Mouse (Mus musculus) liver, postnatal 0 days (tissue): ENCODE data around the gene Rpl10a.
A peak's percentile ranks its signal among the peaks of the same experiment; 100 is the strongest.

Experiments
- CTCF ChIP-seq: sonication (generic); IDR thresholded peaks from 2 replicates; pipeline ENCODE4 v1.5.1; 2016; ENCODE audit warnings: antibody characterized with exemption, low read depth
- EP300 ChIP-seq: IDR thresholded peaks from 2 replicates; pipeline ENCODE4 v1.6.1; 2016; ENCODE audit warnings: antibody characterized with exemption, low read depth, mild to moderate bottlenecking

DNA sequence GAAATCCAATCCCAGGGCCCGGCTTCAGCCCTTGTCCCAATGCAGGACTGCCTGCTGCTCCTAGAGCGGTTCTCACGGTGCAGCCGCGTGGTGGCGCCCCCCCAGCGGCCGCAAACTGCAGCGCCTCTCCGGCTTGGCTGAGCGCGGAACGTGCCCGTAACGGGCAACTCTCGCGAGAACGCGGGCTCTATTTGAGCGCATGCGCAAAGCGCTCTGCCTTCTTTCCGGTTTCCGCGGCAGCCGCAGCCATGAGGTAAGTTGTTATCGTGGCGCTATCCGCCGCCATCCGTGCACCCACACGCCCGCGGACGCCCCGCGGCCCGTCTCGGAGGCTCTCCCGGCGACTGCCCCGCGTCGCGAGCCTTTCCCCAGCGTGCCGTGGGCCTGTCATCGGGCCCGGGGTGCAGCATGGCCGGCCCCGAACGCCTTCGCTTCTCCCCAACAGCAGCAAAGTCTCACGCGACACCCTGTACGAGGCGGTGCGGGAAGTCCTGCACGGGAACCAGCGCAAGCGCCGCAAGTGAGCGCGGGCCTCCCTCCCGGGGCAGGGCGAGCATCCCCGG is at the start of gene Rpl10a:
- TF ChIP-seq EP300 (peak; percentile 81), CTCF (peak; percentile 95)
